Mouse (Mus musculus): ENCODE measurements around the gene Maea. TPM values are rescaled to one million over a fixed set of nuclear protein-coding genes. Genes with fewer than 3 reads are reported as not detected.
A peak's percentile ranks its signal among the peaks of the same experiment; 100 is the strongest.
"Not testable (repeated sequence)": the region's sequence is repeated elsewhere in the genome, so short reads cannot be mapped to it uniquely, and the experiment has no call there.

Gene Maea
- total RNA-seq (2015) (43.3 and 45.9 TPM in 2 replicates), total RNA-seq (2017) (239 and 253 TPM in 2 replicates)

- peak; percentile 99 for ATAC-seq (ENCODE audit: poor library complexity, severe bottlenecking)
These were observed at the start of gene Maea for GRCm38 (mm10) chr5:33335273-33335976. TSS of gene Maea (plus strand) at chr5:33335509.

GRCm38 (mm10) chr5:33293796-33294430 lies 41.4 kb upstream of the Maea start:
- ATAC-seq (ENCODE audit: poor library complexity, severe bottlenecking): no peak

- ATAC-seq (ENCODE audit: poor library complexity, severe bottlenecking): peak; percentile 51; the same call in 1 of the 2 replicates
These were observed 38.1 kb upstream of the Maea start for GRCm38 (mm10) chr5:33297164-33297563.

GRCm38 (mm10) chr5:33301801-33302200 lies 33.5 kb upstream of the Maea start:
- ATAC-seq (ENCODE audit: poor library complexity, severe bottlenecking): no peak

- no peak for ATAC-seq (ENCODE audit: poor library complexity, severe bottlenecking)
These were observed 24.4 kb upstream of the Maea start for GRCm38 (mm10) chr5:33310704-33311462.

- no peak for ATAC-seq (ENCODE audit: poor library complexity, severe bottlenecking)
These were observed 23.1 kb upstream of the Maea start for GRCm38 (mm10) chr5:33312192-33312591.

- no peak for ATAC-seq (ENCODE audit: poor library complexity, severe bottlenecking)
These were observed 10.8 kb upstream of the Maea start for GRCm38 (mm10) chr5:33324491-33324890.

- no peak for ATAC-seq (ENCODE audit: poor library complexity, severe bottlenecking)
These were observed 682 bp upstream of the Maea start for GRCm38 (mm10) chr5:33334381-33335272.

GRCm38 (mm10) chr5:33335977-33336360 lies 660 bp downstream of the Maea start:
- peak; percentile 21; the same call in 1 of the 2 replicates for ATAC-seq (ENCODE audit: poor library complexity, severe bottlenecking)

GRCm38 (mm10) chr5:33337206-33337605 lies 1.9 kb downstream of the Maea start:
- no peak for ATAC-seq (ENCODE audit: poor library complexity, severe bottlenecking)

GRCm38 (mm10) chr5:33341165-33341564 lies 5.9 kb downstream of the Maea start:
- no peak for ATAC-seq (ENCODE audit: poor library complexity, severe bottlenecking)

GRCm38 (mm10) chr5:33342248-33342647 lies 6.9 kb downstream of the Maea start:
- not testable (repeated sequence) for ATAC-seq (ENCODE audit: poor library complexity, severe bottlenecking)

- no peak for ATAC-seq (ENCODE audit: poor library complexity, severe bottlenecking)
These were observed 7.5 kb downstream of the Maea start for GRCm38 (mm10) chr5:33342821-33343220.

- ATAC-seq (ENCODE audit: poor library complexity, severe bottlenecking): no peak
These were observed 8.3 kb downstream of the Maea start for GRCm38 (mm10) chr5:33343571-33343970.

- no peak for ATAC-seq (ENCODE audit: poor library complexity, severe bottlenecking)
These were observed 8.8 kb downstream of the Maea start for GRCm38 (mm10) chr5:33344070-33344469.

- ATAC-seq (ENCODE audit: poor library complexity, severe bottlenecking): no peak
These were observed 12.3 kb downstream of the Maea start for GRCm38 (mm10) chr5:33347620-33348019.

GRCm38 (mm10) chr5:33349205-33349604 lies 13.9 kb downstream of the Maea start:
- ATAC-seq (ENCODE audit: poor library complexity, severe bottlenecking): no peak

- ATAC-seq (ENCODE audit: poor library complexity, severe bottlenecking): no peak
These were observed 14.4 kb downstream of the Maea start for GRCm38 (mm10) chr5:33349706-33350105.

GRCm38 (mm10) chr5:33351556-33352272 lies 16.4 kb downstream of the Maea start:
- ATAC-seq (ENCODE audit: poor library complexity, severe bottlenecking): peak; percentile 83

- ATAC-seq (ENCODE audit: poor library complexity, severe bottlenecking): peak; percentile 80
These were observed 16.9 kb downstream of the Maea start for GRCm38 (mm10) chr5:33352273-33352645.

All from megakaryocyte, adult 5-6 weeks (primary cell).